Mouse (Mus musculus): ENCODE data around the gene Ces1b. TPM values are rescaled to one million over a fixed set of nuclear protein-coding genes. Genes with fewer than 3 reads are reported as not detected.

The Ces1b gene
- total and polyA plus RNA-seq, 2 experiments from 2014 or later = not detected

- no peak for TF ChIP-seq CTCF (IDR thresholded peaks at IDR 0.05; ENCODE audit: low read depth)
- no peak for DNase-seq
- Histone ChIP-seq H3K36me3 (ENCODE audit: insufficient read depth) (no peaks in the 10 kb centered on the region), H3K4me1 (ENCODE audit: insufficient read depth) (no peaks in the 10 kb centered on the region), H3K9me3 (ENCODE audit: low read length) (no peaks in the 10 kb centered on the region), H3K9ac (no peak overlapping the region), H3K27me3 (ENCODE audit: insufficient read depth, low read length) (no peaks in the 10 kb centered on the region), H3K4me2 (ENCODE audit: low read depth) (no peak overlapping the region), H3K4me3 (ENCODE audit: low read depth, low read length) (no peak overlapping the region), H3K27ac (ENCODE audit: low read depth, low read length) (no peak overlapping the region)
- ATAC-seq = no peak
- 75% methylated on average over 3 of the region's 3 CpGs for WGBS
Observed at GRCm38 (mm10) chr8:93063416-93064117, 16.2 kb downstream of the Ces1b start.

GRCm38 (mm10) chr8:93059185-93059584 is 20.6 kb downstream of the Ces1b start:
- Histone ChIP-seq H3K9ac (no peak overlapping the region), H3K4me3 (ENCODE audit: low read depth, low read length) (no peak overlapping the region), H3K27ac (ENCODE audit: low read depth, low read length) (no peak overlapping the region), H3K4me2 (ENCODE audit: low read depth) (no peak overlapping the region), H3K4me1 (ENCODE audit: insufficient read depth) (no peaks in the 10 kb centered on the region), H3K36me3 (ENCODE audit: insufficient read depth) (no peaks in the 10 kb centered on the region), H3K9me3 (ENCODE audit: low read length) (no peaks in the 10 kb centered on the region), H3K27me3 (ENCODE audit: insufficient read depth, low read length) (no peaks in the 10 kb centered on the region)
- ATAC-seq = no peak
- WGBS = 16% methylated on average over 2 of the region's 2 CpGs
- peak; percentile 80 for TF ChIP-seq CTCF (IDR thresholded peaks at IDR 0.05; ENCODE audit: low read depth)
- peak; percentile 78 for DNase-seq

DNA sequence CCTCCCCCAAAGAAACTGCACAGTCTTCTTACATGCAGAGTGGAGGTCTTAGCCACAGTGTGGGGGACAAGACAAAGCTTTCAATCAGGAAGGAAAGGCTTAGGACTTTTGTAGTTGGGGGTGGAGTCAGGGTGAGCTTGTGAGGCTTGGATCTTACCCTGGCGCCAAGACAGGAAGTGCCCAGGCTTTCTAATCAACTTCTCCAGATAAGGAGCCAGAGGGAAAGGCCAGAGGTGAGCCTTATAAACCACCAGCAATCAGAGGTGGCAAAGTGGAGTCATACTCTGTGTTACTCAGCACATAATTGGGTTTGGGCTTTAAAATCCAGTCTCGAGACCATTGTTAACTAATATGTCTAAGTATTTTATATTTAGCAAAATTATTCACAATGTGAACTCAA is 24.6 kb downstream of the Ces1b start:
- no peak overlapping the region for H3K9ac ChIP-seq
- DNase-seq (no peak), ATAC-seq (no peak)
- no peaks in the 10 kb centered on the region for H3K9me3 ChIP-seq (ENCODE audit: low read length)
- H3K4me1 ChIP-seq (ENCODE audit: insufficient read depth) = no peaks in the 10 kb centered on the region
- no peak for TF ChIP-seq CTCF (IDR thresholded peaks at IDR 0.05; ENCODE audit: low read depth)
- no peak overlapping the region for H3K27ac ChIP-seq (ENCODE audit: low read depth, low read length)
- WGBS = 58% methylated on average over 2 of the region's 2 CpGs
- H3K4me3 ChIP-seq (ENCODE audit: low read depth, low read length) = no peak overlapping the region
- no peak overlapping the region for H3K4me2 ChIP-seq (ENCODE audit: low read depth)
- H3K27me3 ChIP-seq (ENCODE audit: insufficient read depth, low read length) = no peaks in the 10 kb centered on the region
- no peaks in the 10 kb centered on the region for H3K36me3 ChIP-seq (ENCODE audit: insufficient read depth)

GRCm38 (mm10) chr8:93048510-93049416 is 31.1 kb downstream of the Ces1b start:
- Histone ChIP-seq H3K9me3 (ENCODE audit: low read length) (no peaks in the 10 kb centered on the region), H3K27me3 (ENCODE audit: insufficient read depth, low read length) (no peaks in the 10 kb centered on the region), H3K27ac (ENCODE audit: low read depth, low read length) (no peak overlapping the region), H3K9ac (no peak overlapping the region), H3K36me3 (ENCODE audit: insufficient read depth) (no peaks in the 10 kb centered on the region), H3K4me2 (ENCODE audit: low read depth) (no peak overlapping the region), H3K4me3 (ENCODE audit: low read depth, low read length) (no peak overlapping the region), H3K4me1 (ENCODE audit: insufficient read depth) (no peaks in the 10 kb centered on the region)
- 0 out of 2 replicates have a peak, but pooled peaks have one; percentile 13 for TF ChIP-seq CTCF (IDR thresholded peaks at IDR 0.05; ENCODE audit: low read depth)
- no peak for ATAC-seq
- WGBS = 61% methylated on average over 4 of the region's 4 CpGs
- DNase-seq = no peak

DNA sequence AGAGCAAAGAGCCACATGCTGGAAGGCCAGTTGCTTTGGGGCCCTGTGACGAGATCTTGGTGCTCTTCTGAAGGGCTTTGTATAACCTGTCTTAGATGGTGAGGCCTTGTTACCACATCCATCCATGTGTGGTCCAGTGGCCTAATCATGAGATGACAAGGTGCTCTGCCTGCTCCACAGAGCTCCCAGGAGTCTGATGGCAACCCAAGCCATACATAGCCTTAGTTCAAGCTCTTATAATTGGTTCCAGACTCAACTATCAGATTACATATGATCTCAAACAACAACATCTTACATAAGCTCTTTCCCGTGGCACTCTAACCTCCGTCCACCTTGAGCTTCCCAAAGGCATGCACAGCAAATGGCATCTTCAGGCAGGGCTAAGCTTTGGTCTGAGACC is 31.7 kb downstream of the Ces1b start, which contains the start of gene Ces1a:
Gene Ces1a, minus strand, starts transcription at position 101 of the 400 bp plus-strand sequence.
- no peak for ATAC-seq

DNA sequence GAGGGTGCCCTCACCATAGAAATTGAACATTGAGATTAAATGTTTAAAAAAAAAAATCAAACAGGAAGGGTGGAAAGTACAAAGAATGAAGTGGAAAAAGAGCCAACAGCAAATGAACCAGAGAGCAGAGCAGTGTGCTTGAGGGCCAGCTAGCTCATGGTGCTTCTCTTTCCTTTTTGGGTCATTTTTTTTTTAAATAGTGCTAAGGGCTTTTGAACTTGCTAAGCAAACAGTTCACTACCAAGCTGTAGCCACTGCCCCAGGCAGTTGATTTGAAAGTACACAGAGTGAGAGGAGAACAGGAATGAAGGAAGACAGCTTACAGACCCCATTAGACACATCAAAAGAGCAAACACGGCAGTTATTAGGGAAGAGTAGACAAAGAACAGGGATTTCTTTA is 36.7 kb downstream of the Ces1b start:
- no peak overlapping the region for H3K9ac ChIP-seq
- no peak for ATAC-seq

More for the DNA sequence above, 31.7 kb downstream of the Ces1b start, which contains the start of gene Ces1a:
- Histone ChIP-seq H3K9ac (no peak within 1 kb of the TSS), H3K27ac (ENCODE audit: low read depth, low read length) (no peak within 1 kb of the TSS), H3K27me3 (ENCODE audit: insufficient read depth, low read length) (no peaks in the 10 kb centered on the region), H3K4me3 (ENCODE audit: low read depth, low read length) (no peak within 1 kb of the TSS), H3K4me2 (ENCODE audit: low read depth) (no peak within 1 kb of the TSS), H3K4me1 (ENCODE audit: insufficient read depth) (no peaks in the 10 kb centered on the region), H3K9me3 (ENCODE audit: low read length) (no peaks in the 10 kb centered on the region), H3K36me3 (ENCODE audit: insufficient read depth) (no peaks in the 10 kb centered on the region)
- TF ChIP-seq CTCF (IDR thresholded peaks at IDR 0.05; ENCODE audit: low read depth) = no peak
- WGBS = 88% methylated on average over 3 of the region's 3 CpGs
- DNase-seq = no peak

More for the DNA sequence above, 36.7 kb downstream of the Ces1b start:
- H3K9me3 ChIP-seq (ENCODE audit: low read length) = no peaks in the 10 kb centered on the region
- 43% methylated on average over 1 of the region's 1 CpGs for WGBS
- no peaks in the 10 kb centered on the region for H3K27me3 ChIP-seq (ENCODE audit: insufficient read depth, low read length)
- TF ChIP-seq CTCF (IDR thresholded peaks at IDR 0.05; ENCODE audit: low read depth) = no peak
- H3K4me3 ChIP-seq (ENCODE audit: low read depth, low read length) = no peak overlapping the region
- DNase-seq = no peak
- no peaks in the 10 kb centered on the region for H3K4me1 ChIP-seq (ENCODE audit: insufficient read depth)
- no peaks in the 10 kb centered on the region for H3K36me3 ChIP-seq (ENCODE audit: insufficient read depth)
- no peak overlapping the region for H3K27ac ChIP-seq (ENCODE audit: low read depth, low read length)
- H3K4me2 ChIP-seq (ENCODE audit: low read depth) = no peak overlapping the region

Measured in forebrain, postnatal 0 days (tissue).